Mouse (Mus musculus): Measurements from ENCODE around the gene Zfp366. TPM values are rescaled to one million over a fixed set of nuclear protein-coding genes. Genes with fewer than 3 reads are reported as not detected.

Gene Zfp366
- total RNA-seq, 2 experiments from 2014 or later = 13.4 to 16.9 TPM

DNA sequence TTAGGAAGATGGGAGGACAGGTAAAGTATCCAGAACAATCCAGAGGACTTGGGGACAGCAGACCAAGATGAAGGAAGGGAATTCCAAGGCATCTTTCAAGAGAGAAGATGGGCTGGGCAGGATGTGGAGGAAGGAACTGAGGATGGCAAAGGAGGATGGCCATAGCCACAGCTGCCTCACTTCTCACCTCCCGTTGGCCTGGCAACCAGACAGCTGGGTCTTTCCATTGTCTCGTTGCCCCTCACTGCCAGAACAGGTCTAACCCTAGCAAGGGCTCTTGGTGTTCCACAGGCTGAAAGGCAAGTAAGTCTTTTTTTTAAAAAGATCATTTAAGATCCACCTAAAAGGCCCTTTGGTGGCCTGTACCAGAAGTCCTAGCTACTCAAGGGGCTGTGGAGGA lies 100.6 kb downstream of the Zfp366 start:
- intact Hi-C loops (cut with DNase I) = no loop called here
- DNase-seq = no peak

DNA sequence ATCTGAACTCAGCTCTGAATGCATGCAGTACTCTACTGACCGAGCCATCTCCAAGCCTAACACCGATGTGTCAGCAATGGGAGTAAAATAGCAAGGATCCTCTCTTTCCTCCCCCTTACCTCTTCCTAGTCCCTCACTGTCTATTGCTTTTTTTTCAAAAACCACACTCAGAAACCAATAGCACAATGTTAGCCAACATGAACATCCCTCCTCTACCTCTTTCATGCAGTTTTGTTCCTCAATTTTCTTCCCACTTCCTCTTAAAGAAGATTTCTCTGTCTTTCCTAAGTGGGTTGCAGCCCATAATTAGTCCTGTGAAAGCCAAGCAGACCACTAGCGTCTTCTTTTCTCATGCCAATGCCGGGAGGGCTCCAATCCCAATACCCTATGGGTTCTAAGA lies 102.6 kb downstream of the Zfp366 start:
- DNase-seq = no peak
- intact Hi-C loops (cut with DNase I) = no loop called here

DNA sequence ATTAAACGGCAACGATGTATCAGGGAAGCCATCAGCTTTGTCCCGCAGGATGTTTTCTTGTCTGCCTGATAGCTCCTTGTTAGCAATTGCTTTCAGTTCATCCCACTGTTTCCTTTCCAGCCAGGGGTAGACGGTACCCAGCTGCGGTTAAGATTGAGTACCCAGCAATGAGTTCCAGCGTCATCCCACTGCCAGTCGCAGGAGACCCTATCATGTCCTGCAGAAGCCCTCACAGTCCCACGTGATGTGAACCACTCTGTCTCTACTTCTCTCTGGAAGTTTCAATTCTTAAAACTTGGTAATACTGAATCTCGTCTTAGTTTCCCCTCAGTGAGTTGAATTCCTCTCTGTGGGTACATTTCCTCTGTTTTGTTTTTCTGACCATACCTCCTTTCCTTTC lies 103.2 kb downstream of the Zfp366 start:
- intact Hi-C loops (cut with DNase I) = no loop called here
- no peak for DNase-seq

DNA sequence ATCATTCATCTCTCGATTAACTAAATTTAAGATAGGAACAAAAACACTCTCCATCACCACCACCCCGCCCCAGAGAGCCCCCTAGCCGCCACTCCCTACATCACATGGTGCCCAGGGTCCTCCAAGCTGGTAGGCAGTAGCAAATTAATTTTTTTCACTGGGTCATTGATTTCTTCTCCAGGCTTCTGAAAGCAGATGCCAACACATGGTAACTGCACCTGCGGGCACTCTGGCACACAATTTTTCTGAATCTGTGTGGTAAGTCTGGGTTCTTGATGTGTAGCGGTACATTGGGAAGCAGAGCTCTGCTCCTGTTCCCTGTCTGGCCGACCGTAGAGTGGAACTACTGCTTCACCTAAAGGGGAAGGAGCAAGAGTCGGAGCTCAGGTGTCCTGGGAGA lies 106.1 kb downstream of the Zfp366 start:
- intact Hi-C loops (cut with DNase I) = no loop called here
- no peak for DNase-seq

DNA sequence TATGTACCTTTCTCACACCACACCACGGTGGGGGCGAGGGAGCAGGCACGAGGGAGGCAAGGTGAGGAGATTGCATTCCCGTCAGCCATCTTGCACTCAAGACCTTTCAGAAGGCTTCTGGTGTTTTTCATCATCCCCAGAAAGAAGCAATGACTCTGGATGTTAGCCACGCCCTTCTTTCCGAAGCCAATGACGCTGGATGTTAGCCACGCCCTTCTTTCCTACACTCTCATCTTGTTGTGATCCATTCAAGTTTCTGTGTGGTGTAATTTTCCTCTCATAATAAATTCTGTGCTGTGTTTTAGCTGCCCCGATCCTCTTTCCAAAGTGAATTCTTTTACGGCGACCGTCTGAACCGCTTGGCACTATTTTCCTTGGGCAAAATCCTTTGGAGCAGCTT lies 109.6 kb downstream of the Zfp366 start:
- intact Hi-C loops (cut with DNase I) = no loop called here
- DNase-seq = no peak

DNA sequence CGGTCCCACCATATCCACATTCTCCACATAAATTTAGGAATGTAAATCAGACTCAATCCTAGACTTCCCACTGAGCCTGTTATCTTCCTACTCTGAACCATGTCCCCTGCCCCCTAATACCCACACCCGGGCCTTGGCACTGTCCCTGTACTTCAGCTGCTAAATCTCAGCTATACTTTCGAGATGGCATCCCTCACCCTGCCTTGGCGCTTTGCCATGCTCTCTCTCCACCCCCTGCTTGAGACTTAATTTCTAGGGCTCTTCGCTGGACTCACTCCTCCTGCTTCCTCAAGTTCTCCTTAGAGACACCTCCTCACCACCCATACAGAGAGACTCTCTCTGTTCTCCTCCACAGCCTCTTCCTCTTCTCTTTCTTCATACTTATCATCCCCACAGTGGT lies 115.3 kb downstream of the Zfp366 start:
- no peak for DNase-seq
- intact Hi-C loops (cut with DNase I) = loop anchor here (5.0 kb wide), 1 partner anchor 43 kb away; no protein-coding TSS in a partner anchor

Other genes with a start within 250 kb of the Zfp366 start
- not detected for gene 1700024P04Rik, start 200.3 kb upstream of the Zfp366 start, total RNA-seq (2021)
- 10 to 100 TPM; 38.8 to 43.6 TPM for gene Ptcd2, start 159.9 kb downstream of the Zfp366 start, total RNA-seq (2021)
- 10 to 100 TPM; 43.8 to 47.1 TPM for gene Mrps27, start 160.0 kb downstream of the Zfp366 start, total RNA-seq (2021)